Mouse (Mus musculus) kidney, embryonic 16.5 days (tissue): ENCODE measurements at regions not wholly inside any gene's neighbourhood (a gene's known extent, or its start where the extent isn't known, plus 50 kb on each side); places are given as distances from the start of the nearest gene placed in this dataset.

Experiments used
- ATAC-seq: fragments of 200-750 bp; cut with Nextera tagmentation; 2 replicates; pipeline ENCODE4 v1.8.0; 2017; ENCODE audit warnings: moderate TSS enrichment; ENCODE audit not compliant: low FRiP score, low TSS enrichment
- H3K27ac ChIP-seq: fragments of 300-500 bp; sonication (generic); 2 replicates; pipeline ENCODE4 v1.5.1; 2014; ENCODE audit warnings: low read length
- H3K27me3 ChIP-seq: fragments of 300-500 bp; sonication (generic); 2 replicates; pipeline ENCODE4 v1.6.1; 2014; ENCODE audit warnings: low read length, control low read depth, mixed read lengths; ENCODE audit not compliant: insufficient read depth
- H3K36me3 ChIP-seq: fragments of 300-500 bp; sonication (generic); 2 replicates; pipeline ENCODE4 v1.6.1; 2014; ENCODE audit warnings: low read length, control low read depth, mixed read lengths; ENCODE audit not compliant: insufficient read depth
- H3K4me1 ChIP-seq: fragments of 300-500 bp; sonication (generic); 2 replicates; pipeline ENCODE4 v1.6.1; 2014; ENCODE audit warnings: low read length, control low read depth, mixed read lengths; ENCODE audit not compliant: insufficient read depth
- H3K4me2 ChIP-seq: fragments of 300-500 bp; sonication (generic); replicated peaks from 2 replicates; pipeline ENCODE4 v1.6.1; 2014; ENCODE audit warnings: low read depth, low read length
- H3K4me3 ChIP-seq: fragments of 300-500 bp; sonication (generic); 2 replicates; pipeline ENCODE4 v1.5.1; 2014; ENCODE audit warnings: mild to moderate bottlenecking, low read length
- H3K9ac ChIP-seq: fragments of 300-500 bp; sonication (generic); replicated peaks from 2 replicates; pipeline ENCODE4 v1.6.1; 2014; ENCODE audit warnings: low read length
- H3K9me3 ChIP-seq: fragments of 300-500 bp; sonication (generic); 2 replicates; pipeline ENCODE4 v1.6.1; 2016; ENCODE audit warnings: low read length, control low read depth
- WGBS: fragments of 180-500 bp; shearing (Covaris S2); extraction: QIAGEN DNeasy Blood & Tissue Kit; methylation state at CpG from one replicate; pipeline ENCODE4 v1.1.7; 2014; 5-methylcytosine and 5-hydroxymethylcytosine counted together

DNA sequence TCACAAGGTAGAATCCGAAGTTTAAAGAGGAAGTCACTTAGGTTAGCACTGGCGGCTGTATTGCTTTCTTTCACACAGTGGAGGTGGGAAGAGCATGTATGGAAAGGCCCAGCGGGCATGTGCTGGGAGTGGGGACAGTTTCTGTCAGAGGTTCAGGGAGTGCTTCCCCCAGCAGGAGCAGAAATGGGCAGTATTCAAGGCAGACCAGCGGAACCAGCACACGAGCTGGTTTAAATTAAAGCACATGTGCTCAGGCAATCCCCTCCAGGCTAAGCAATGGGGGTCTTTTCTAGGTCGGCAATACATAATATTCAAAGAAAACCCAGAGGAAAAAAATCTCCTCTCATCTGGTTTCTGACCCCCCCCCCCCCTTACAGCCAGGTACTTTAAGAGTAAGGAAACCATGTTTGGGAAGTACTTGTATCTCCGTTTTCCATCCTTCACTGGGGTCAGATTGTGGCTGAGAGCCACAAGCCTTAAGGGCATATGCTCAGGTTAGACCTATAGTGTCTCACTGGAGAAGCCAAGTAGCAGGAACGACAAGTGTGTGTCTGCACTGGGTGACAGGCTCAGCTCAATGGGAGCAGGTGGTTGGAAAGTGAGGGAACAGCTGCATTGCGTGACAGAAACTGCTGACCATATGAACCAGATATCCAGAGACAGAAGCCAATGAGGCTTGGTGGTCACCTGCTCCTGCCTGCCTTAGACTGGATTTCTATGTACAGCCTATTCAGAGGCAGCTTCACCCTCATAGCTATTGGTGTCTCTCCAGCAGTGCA lies 111.3 kb upstream of the Mycn start:
- Histone ChIP-seq H3K27ac (no peak overlapping the region), H3K9ac (no peak overlapping the region), H3K4me3 (no peak overlapping the region), H3K27me3 (0 out of 2 replicates have a peak, but pooled peaks cover 2% of the 10 kb centered on the region), H3K4me2 (no peak overlapping the region), H3K4me1 (peaks cover 38% of the 10 kb centered on the region), H3K36me3 (no peaks in the 10 kb centered on the region), H3K9me3 (no peaks in the 10 kb centered on the region)
- no peak for ATAC-seq
- WGBS: 57% methylated on average over 9 of the region's 9 CpGs

DNA sequence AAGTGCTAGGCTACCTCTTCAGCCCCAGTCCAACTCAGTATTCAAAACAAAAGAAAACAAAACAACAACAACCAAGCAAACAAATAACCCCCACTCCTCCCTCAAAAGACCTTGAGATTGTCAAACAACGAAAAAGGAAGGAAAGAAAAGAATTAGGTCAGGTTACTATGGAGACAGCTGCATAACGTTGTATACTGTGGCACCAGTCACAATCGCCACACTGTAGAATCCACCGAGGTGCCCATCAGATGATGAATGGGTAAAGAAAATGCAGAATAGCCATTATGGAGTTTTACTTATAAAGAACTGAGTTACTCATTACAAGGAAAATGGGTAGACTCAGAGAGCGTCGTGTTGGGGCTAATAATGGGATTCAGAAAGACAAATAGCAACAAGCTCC lies 110.5 kb upstream of the Mycn start:
- Histone ChIP-seq H3K9ac (no peak overlapping the region), H3K4me3 (no peak overlapping the region), H3K4me2 (no peak overlapping the region), H3K9me3 (no peaks in the 10 kb centered on the region), H3K27ac (no peak overlapping the region), H3K27me3 (0 out of 2 replicates have a peak, but pooled peaks cover 2% of the 10 kb centered on the region), H3K4me1 (peaks cover 43% of the 10 kb centered on the region), H3K36me3 (no peaks in the 10 kb centered on the region)
- WGBS: 69% methylated on average over 6 of the region's 6 CpGs
- no peak for ATAC-seq

DNA sequence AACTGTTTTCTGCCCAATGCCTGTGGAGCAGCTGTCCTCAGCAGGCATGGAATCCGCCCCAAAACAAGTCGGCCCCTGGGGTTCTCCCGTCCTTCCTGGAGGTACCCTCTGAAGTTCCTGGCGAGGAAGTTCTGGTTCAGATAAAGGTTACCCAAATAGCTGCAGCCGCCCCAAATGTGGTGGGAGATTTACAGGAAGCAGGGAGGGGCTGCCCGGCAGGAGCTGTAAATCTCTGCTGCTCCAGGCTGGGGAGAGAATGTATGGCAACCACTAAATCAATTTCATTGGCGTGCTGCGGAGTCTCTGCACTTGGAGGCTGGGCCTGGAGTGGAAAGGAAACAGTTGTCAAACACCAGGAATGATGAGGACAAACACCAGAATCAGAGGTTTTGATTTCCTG lies 107.9 kb upstream of the Mycn start:
- ATAC-seq: peak; percentile 88
- 6% methylated on average over 8 of the region's 8 CpGs for WGBS

DNA sequence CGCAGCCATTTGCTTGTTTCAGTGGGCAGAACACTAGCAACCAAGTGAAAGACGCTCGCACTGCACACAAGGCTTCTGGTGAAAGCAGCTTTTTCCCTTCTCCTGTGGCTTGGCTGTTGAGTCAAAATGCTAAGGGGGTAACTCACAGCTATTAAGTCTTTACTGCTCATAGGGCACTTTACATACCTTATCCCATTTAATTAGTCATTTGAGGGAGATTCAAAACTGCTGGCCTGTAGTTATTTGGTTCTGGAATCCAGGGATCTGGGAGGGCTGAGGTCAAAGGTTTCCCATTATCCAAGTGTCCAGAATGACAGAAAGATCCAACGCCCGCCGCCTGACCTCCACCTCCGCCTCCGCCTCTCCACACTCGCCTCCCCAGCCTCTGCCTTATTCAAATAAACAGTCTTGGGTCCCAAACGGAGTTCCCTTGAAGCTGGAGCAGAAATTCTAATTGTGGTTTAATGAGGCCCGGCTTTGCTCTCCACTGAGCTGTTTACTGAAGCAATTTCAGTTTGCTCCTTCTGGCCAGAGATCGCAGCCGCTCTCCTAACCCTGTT lies 106.5 kb upstream of the Mycn start:
- no peak overlapping the region for H3K9ac ChIP-seq
- H3K4me2 ChIP-seq: no peak overlapping the region
- peak overlapping the region; percentile 83 for H3K27ac ChIP-seq
- peak; percentile 75 for ATAC-seq
- H3K36me3 ChIP-seq: no peaks in the 10 kb centered on the region
- 19% methylated on average over 13 of the region's 13 CpGs for WGBS
- H3K9me3 ChIP-seq: no peaks in the 10 kb centered on the region
- no peaks in the 10 kb centered on the region for H3K27me3 ChIP-seq
- no peak overlapping the region for H3K4me3 ChIP-seq
- H3K4me1 ChIP-seq: peaks cover 30% of the 10 kb centered on the region

More for the DNA sequence above, 107.9 kb upstream of the Mycn start:
- 0 out of 2 replicates have a peak overlapping the region, but pooled peaks have one; percentile 14 for H3K4me2 ChIP-seq
- H3K9ac ChIP-seq: no peak overlapping the region
- peak overlapping the region; percentile 75 for H3K27ac ChIP-seq
- no peaks in the 10 kb centered on the region for H3K27me3 ChIP-seq
- no peaks in the 10 kb centered on the region for H3K36me3 ChIP-seq
- H3K4me3 ChIP-seq: no peak overlapping the region
- no peaks in the 10 kb centered on the region for H3K9me3 ChIP-seq
- peaks cover 43% of the 10 kb centered on the region for H3K4me1 ChIP-seq

DNA sequence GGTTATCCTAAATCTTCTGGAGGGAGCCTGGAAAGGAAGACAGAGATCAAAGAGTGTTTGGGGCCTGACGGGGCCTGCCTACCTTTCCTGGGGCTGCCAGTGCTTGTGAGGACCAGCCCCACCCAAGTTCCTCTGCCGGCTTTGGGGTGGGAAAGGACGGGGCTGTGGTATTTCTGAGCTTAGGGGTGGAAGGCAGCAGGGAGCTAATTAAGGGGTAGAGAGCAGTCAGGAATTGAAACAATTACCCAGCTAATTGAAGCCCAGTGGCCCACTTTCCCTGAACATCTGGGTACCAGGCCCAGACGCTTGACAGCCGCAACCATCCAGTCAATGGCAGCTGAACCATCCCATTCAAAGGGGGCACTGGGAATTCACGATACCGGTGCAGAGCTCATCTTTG lies 101.2 kb upstream of the Mycn start:
- 84% methylated on average over 7 of the region's 7 CpGs for WGBS
- H3K4me1 ChIP-seq: peaks cover 3% of the 10 kb centered on the region
- H3K9me3 ChIP-seq: no peaks in the 10 kb centered on the region
- H3K4me2 ChIP-seq: no peak overlapping the region
- no peak for ATAC-seq
- H3K36me3 ChIP-seq: no peaks in the 10 kb centered on the region
- no peaks in the 10 kb centered on the region for H3K27me3 ChIP-seq
- no peak overlapping the region for H3K9ac ChIP-seq
- no peak overlapping the region for H3K27ac ChIP-seq
- no peak overlapping the region for H3K4me3 ChIP-seq

DNA sequence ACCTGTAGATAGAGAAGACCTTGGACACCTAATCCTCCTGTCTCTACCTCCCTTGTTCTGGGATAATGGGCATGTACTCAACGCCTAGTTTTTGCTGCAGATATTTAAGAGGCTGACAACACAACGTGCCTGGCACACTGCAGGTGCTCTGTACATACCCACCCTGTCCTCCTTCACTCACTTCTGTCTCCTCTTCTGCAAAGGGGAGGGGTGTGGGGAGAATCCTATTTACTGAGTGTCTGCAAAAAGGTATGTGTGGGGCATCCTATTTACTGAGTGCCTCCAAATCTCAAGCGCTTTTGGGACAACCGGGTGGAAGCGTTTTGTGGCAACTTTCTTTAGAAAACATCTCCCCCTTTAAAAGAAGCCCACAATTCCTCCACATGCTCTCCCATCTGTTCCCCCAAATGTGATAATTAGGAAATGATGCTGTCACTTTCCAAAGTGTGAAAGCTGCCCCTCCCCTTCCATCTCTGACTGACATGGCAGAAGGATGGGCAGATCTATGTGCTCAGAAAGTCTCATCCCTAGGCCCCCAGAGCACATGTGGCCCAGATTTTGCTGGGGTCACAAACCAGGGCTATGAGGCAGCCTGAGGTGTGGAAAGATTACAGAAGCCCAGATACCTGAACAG lies 93.5 kb upstream of the Mycn start:
- ATAC-seq: no peak
- H3K27me3 ChIP-seq: no peaks in the 10 kb centered on the region
- 85% methylated on average over 5 of the region's 5 CpGs for WGBS
- H3K9ac ChIP-seq: no peak overlapping the region
- H3K4me3 ChIP-seq: no peak overlapping the region
- no peaks in the 10 kb centered on the region for H3K4me1 ChIP-seq
- no peak overlapping the region for H3K27ac ChIP-seq
- H3K36me3 ChIP-seq: no peaks in the 10 kb centered on the region
- H3K4me2 ChIP-seq: no peak overlapping the region
- H3K9me3 ChIP-seq: no peaks in the 10 kb centered on the region

DNA sequence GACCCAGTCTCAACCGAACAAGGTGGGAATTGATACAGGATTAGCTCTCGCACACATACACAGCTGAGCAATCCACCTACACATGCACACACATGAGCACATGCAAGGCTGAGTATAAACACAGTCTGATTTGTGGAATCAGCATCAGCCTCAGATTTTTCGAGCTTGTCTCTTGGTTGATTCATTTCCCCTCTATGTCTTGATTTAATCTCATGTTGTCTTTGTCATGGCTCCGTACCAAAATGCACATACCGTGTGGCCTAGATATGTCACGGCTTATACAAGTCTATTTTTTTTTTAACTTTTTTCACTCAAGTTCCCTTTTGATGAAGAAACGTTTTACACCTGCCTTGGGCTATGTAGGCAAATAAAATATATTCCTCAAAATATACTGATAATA lies 88.6 kb upstream of the Mycn start:
- H3K27ac ChIP-seq: no peak overlapping the region
- no peaks in the 10 kb centered on the region for H3K36me3 ChIP-seq
- ATAC-seq: no peak
- 71% methylated on average over 7 of the region's 7 CpGs for WGBS
- H3K27me3 ChIP-seq: no peaks in the 10 kb centered on the region
- H3K4me2 ChIP-seq: no peak overlapping the region
- H3K9ac ChIP-seq: no peak overlapping the region
- H3K4me1 ChIP-seq: peaks cover 6% of the 10 kb centered on the region; the same call in 1 of the 2 replicates
- no peak overlapping the region for H3K4me3 ChIP-seq
- H3K9me3 ChIP-seq: no peaks in the 10 kb centered on the region

DNA sequence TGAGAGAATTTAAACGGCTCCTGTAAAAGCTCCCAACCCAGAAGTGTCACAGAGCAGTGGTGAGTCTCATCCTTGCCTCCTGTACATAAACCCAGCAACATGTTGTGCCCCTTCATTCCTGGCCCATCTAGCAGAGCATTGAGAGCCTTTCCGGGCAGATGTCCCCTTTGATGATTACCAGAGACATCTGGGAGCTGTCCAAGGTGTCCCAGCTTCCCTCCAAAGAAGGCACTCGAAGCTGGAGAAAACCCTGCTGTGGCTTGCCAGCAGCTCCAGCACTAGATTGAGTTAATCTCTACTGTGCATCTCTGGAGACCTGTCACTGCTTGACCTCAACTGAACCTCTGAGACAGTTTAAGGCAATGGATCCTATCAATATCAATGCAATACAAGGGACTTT lies 86.4 kb upstream of the Mycn start:
- Histone ChIP-seq H3K27ac (no peak overlapping the region), H3K9me3 (no peaks in the 10 kb centered on the region), H3K36me3 (no peaks in the 10 kb centered on the region), H3K4me1 (peaks cover 6% of the 10 kb centered on the region; the same call in 1 of the 2 replicates), H3K4me3 (no peak overlapping the region), H3K9ac (no peak overlapping the region), H3K4me2 (no peak overlapping the region), H3K27me3 (no peaks in the 10 kb centered on the region)
- WGBS: 35% methylated on average over 3 of the region's 3 CpGs
- no peak for ATAC-seq

DNA sequence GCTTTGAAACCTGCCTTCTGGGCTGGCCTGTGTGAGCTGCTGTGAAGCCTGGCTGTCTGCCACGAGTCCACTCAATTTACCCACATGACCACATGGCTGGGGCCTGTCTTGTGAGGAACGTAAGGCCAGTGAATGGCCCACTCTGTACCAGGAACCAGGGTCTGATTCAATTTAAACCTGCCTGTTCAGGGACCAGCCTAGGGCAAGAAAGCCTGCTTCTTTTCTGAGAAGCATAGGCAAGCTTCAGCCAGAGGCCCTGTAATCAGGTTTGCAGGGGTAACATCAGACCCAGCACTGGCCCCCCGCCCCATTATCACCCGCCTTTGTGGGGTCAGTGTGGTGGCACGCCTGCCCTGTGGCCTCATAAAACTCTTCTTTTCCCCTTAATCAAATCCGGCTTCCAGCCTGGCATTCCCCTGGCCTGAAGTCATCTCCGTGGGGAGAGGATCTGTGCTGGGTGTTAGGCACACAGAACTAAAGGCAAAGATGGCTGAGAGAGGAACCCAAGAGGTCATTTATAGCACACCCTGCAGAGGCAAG lies 84.4 kb upstream of the Mycn start:
- H3K4me2 ChIP-seq: no peak overlapping the region
- H3K4me3 ChIP-seq: no peak overlapping the region
- no peaks in the 10 kb centered on the region for H3K36me3 ChIP-seq
- no peaks in the 10 kb centered on the region for H3K27me3 ChIP-seq
- ATAC-seq: peak; percentile 69; the same call in 1 of the 2 replicates
- H3K9me3 ChIP-seq: no peaks in the 10 kb centered on the region
- peaks cover 6% of the 10 kb centered on the region; the same call in 1 of the 2 replicates for H3K4me1 ChIP-seq
- no peak overlapping the region for H3K27ac ChIP-seq
- H3K9ac ChIP-seq: no peak overlapping the region
- WGBS: 27% methylated on average over 7 of the region's 7 CpGs
